Mouse (Mus musculus) A20 (cell line): ENCODE data around the gene Tomm6.

ENCODE experiments used
- DNase-seq: peaks from one replicate; pipeline ENCODE4 v3.0.0-alpha.2; 2011; ENCODE audit warnings: low read depth, low spot score

Gene Tomm6

GRCm38 (mm10) chr17:47651953-47652352, 36.2 kb downstream of the Tomm6 start:
- DNase-seq, result no peak

GRCm38 (mm10) chr17:47648966-47649365, 39.2 kb downstream of the Tomm6 start:
- DNase-seq, result no peak

DNA sequence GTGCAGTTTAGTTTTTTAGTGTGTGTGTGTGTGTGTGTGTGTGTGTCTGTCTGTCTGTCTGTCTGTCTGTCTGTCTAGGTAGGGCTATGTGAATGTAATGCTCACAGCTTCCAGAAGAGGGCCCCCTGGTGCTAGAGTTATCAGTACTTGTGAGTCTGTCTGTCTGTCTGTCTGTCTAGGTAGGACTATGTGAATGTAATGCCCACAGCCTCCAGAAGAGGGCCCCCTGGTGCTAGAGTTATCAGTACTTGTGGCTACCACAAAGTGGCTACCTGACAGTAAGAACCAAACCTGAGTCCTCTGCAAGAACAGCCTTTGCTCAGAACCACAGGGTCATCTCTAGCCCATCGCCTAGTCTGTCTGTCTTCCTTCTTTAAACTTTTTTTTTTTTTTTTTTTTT, 41.5 kb downstream of the Tomm6 start:
- DNase-seq, result peak; percentile 89

- peak; percentile 53 for DNase-seq
Observed at GRCm38 (mm10) chr17:47642992-47643391, 45.2 kb downstream of the Tomm6 start.
